Comparison of ENCODE assay signal across 8 mouse cellular contexts in the genomic region with DNA sequence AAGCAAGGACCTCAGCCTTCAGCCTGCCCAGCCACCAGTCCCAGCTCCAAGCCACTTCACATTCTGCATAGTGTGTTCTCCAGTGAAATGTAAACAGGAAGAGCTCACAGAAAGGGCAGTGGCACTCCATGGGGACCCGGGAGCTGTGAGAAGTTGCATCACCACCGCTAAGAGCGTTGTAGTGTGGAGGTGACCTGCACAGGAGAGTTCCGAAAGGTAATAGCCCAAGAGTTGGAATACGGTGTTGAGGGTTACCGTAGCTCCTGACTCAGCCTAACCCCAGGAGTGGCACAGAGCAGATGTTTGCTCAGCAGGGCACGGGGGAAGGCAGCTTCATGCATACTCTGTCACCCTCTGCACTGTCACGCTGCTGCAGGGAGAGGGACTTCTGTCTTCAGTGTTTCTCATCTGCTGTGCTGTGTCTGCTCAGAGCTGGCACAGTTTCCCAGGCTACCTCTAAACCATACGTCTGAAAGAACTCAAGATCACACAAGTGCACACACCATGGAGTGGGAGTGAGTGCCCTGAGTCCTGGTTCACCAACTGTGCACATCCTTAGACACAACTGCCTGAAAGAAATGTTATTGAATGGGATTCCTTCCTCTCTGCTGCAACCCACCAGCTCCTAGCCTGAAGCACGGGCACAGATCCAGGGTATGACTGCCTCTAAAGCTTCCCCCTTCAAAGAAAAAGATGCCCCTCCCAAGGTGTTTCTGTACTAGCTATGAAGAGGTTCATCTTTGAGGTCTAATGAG.
DNase-seq lines count a peak whose midpoint lies in the region; ATAC-seq lines count a peak whose summit lies in the region.

No protein-coding gene starts in this region.

- peak; percentile 49 for DNase-seq in heart, adult 8-10 months (ENCODE audit: low spot score)
- no peak for DNase-seq in heart, postnatal 4 days
- DNase-seq in kidney, postnatal 36 days = peak; percentile 48 to 58
- peak; percentile 87 for DNase-seq in lung, postnatal 25 days (ENCODE audit: low spot score)
- DNase-seq in thymus, adult 18-20 months = no peak
- DNase-seq in adipocyte (ENCODE audit: low spot score) = no peak
- no peak for DNase-seq in forebrain, embryonic 14.5 days (ENCODE audit: low spot score)

- H3K4me3 ChIP-seq in embryonic facial prominence, embryonic 15.5 days (replicated peaks) = no peak overlapping the region
- no peak overlapping the region for H3K4me3 ChIP-seq in forebrain, embryonic 14.5 days (ENCODE audit: low read depth, low read length)

- ATAC-seq in embryonic facial prominence, embryonic 15.5 days (ENCODE audit: insufficient number of reproducible peaks, low FRiP score, low TSS enrichment, low read depth) = no peak; the same call in 1 of the 2 replicates
- no peak for ATAC-seq in forebrain, embryonic 14.5 days

- 64% methylated on average over 10 of the region's 10 CpGs for WGBS in embryonic facial prominence, embryonic 15.5 days
- 72% methylated on average over 10 of the region's 10 CpGs for WGBS in forebrain, embryonic 14.5 days

- no peak overlapping the region for H3K9ac ChIP-seq in embryonic facial prominence, embryonic 15.5 days
- no peak overlapping the region for H3K9ac ChIP-seq in forebrain, embryonic 14.5 days (ENCODE audit: low read length)

- peak overlapping the region; percentile 2; the same call in 1 of the 2 replicates for H3K27ac ChIP-seq in embryonic facial prominence, embryonic 15.5 days (replicated peaks)
- no peak overlapping the region for H3K27ac ChIP-seq in forebrain, embryonic 14.5 days (ENCODE audit: low read depth, low read length)

- no peaks in the 10 kb centered on the region for H3K27me3 ChIP-seq in embryonic facial prominence, embryonic 15.5 days
- no peaks in the 10 kb centered on the region for H3K27me3 ChIP-seq in forebrain, embryonic 14.5 days (replicated peaks; ENCODE audit: control insufficient read depth, insufficient read depth, low read length)

- no peak overlapping the region for H3K4me2 ChIP-seq in embryonic facial prominence, embryonic 15.5 days (replicated peaks)
- no peak overlapping the region for H3K4me2 ChIP-seq in forebrain, embryonic 14.5 days (ENCODE audit: low read length)

- H3K9me3 ChIP-seq in embryonic facial prominence, embryonic 15.5 days (replicated peaks) = no peaks in the 10 kb centered on the region
- H3K9me3 ChIP-seq in forebrain, embryonic 14.5 days (replicated peaks; ENCODE audit: control insufficient read depth, low read length) = no peaks in the 10 kb centered on the region

- no peaks in the 10 kb centered on the region for H3K36me3 ChIP-seq in embryonic facial prominence, embryonic 15.5 days
- no peaks in the 10 kb centered on the region for H3K36me3 ChIP-seq in forebrain, embryonic 14.5 days (ENCODE audit: control insufficient read depth, insufficient read depth, low read length)

- H3K4me1 ChIP-seq in embryonic facial prominence, embryonic 15.5 days = peaks cover 25% of the 10 kb centered on the region
- H3K4me1 ChIP-seq in forebrain, embryonic 14.5 days (ENCODE audit: control insufficient read depth, insufficient read depth, low read length) = peaks cover 12% of the 10 kb centered on the region; the same call in 1 of the 2 replicates

Comparison
In these comparisons a context has a peak if more than half of its experiments do, and no peak if none do; other contexts are left out.
1. DNase-seq: peak in heart, adult 8-10 months (single experiment), kidney, postnatal 36 days (2 of 2) and lung, postnatal 25 days (single experiment); none in heart, postnatal 4 days (single experiment), thymus, adult 18-20 months (0 of 2), adipocyte (single experiment) and forebrain, embryonic 14.5 days (single experiment).